Mouse (Mus musculus): Measurements from ENCODE around the gene Nubp1.

The Nubp1 gene

GRCm38 (mm10) chr16:10417723-10418259 lies 6.0 kb downstream of the Nubp1 start:
- DNase-seq = no peak

GRCm38 (mm10) chr16:10420447-10421054 lies 8.8 kb downstream of the Nubp1 start:
- DNase-seq = no peak

- no peak for DNase-seq
Observed at GRCm38 (mm10) chr16:10431911-10432310, 20.2 kb downstream of the Nubp1 start.

DNA sequence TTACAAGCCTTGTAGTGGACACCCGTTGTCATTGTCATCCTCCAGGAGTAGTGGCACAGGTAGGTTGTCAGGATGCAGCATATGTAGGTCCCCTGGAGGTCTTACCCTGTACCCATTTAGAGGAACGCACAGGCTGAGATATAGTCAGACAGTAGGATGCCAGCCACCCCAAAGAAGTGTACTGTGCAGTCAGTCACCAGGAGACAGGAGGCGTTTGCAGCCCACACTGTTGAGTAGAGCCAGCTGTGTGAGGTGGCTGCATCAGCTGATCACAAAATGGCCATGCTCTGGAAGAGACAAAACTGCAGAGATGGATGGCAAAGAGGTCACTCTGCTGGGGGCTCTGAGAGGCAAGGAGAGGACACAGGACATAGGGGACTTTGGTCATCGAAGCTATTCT lies 20.6 kb downstream of the Nubp1 start:
- DNase-seq = no peak

GRCm38 (mm10) chr16:10433344-10433743 lies 21.6 kb downstream of the Nubp1 start:
- DNase-seq = no peak

- DNase-seq = peak; percentile 45
Observed at GRCm38 (mm10) chr16:10436166-10436565, 24.4 kb downstream of the Nubp1 start.

DNA sequence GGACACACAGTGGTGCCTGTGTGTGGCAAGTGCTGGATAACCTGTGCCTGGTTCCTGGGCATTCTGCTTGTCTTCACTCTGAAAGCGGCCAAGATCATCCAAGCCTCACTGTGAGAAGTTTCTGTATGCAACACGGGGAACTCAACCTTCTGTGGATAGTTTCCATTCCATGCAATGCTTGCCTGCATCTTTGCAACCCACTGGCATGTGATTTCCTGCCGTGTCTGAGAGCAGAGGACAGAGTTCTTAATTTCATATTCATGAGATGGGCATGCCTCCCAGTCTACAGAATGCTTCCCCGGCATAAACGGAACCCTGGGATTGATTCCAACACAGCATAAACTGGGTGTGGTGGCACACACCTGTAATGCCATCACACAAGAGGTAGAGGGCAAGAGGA lies 26.3 kb downstream of the Nubp1 start:
- DNase-seq = peak; percentile 21

GRCm38 (mm10) chr16:10441328-10441727 lies 29.6 kb downstream of the Nubp1 start:
- DNase-seq = no peak

DNA sequence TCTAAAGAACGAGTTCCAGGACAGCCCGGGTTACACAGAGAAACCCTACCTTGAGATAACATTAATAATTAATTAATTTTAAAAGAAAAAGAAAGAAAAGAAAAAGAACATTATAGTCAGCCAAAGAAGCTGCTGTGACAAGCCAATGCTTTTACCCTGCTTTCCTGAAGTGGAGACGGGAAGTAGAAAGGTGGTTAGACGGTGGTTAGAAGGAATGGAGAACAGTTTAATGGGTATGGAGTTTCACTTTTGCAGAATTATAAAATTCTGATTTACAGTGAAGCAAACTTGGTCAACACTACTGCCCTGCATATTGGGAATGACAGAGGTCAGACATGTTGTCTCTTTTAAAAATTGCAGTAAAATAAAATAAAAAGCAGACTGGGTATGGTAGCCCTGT lies 30.0 kb downstream of the Nubp1 start:
- no peak for DNase-seq

GRCm38 (mm10) chr16:10443723-10444122 lies 32.0 kb downstream of the Nubp1 start:
- DNase-seq = no peak

GRCm38 (mm10) chr16:10446573-10447263 lies 35.0 kb downstream of the Nubp1 start:
- DNase-seq = no peak

DNA sequence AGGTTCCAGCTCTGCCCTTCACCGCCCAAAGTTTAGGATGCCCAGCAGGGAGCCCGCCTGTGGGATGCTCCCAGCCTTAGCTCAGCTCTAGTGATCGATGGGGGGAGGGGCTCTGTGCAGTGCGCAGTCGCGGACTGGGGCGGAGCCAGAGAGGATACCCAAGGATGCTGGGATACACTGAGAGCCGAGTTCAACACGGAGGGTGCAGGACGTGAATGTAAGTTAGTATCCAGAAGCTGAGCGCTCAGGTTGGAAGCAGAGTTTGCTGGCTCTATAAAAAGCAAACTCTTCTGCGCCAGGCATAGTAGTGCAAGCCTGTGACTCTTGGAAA lies 35.5 kb downstream of the Nubp1 start, which contains the start of gene Tvp23a:
TSS of gene Tvp23a (minus strand) at position 99 of the 331 bp plus-strand sequence.
- no peak for DNase-seq

DNA sequence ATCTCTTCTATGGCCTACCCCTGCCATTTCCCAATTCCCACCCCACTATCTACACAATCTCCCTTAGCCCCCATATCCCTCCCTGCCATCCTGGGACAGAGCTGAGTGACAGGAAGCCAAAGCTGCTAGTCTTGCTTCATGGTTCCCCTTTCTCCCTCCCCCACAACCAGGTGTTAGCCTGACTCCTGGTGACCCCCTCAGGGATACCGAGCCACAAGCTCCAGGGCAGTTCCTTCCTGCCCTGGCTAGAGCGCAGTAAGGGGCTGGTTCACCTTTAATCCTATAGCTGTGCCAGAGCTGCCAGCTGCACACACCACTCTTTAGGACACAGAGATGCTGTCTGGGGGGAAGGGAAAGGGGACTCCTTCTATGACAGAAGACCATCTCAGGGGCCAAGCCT lies 36.0 kb downstream of the Nubp1 start:
- no peak for DNase-seq

GRCm38 (mm10) chr16:10448931-10449330 lies 37.2 kb downstream of the Nubp1 start:
- DNase-seq = peak; percentile 44

DNA sequence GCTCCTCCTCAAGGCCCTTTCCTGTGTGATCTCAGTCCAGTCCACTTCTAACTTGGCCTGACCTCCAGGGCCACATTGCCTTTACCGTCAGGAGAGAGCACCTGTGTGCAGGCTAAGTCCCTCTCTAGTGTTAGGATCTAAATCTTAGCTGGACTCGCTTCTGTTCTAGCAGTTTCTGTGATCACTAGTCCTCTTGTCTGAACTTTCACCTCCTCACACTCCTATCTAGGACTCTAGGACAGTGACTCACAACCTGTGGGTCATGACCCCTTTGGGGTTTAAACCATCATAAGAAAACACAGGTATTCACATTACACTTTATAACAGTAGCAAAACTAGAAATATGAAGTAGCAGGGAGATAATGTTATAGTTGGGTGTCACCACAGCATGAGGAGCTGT lies 40.2 kb downstream of the Nubp1 start:
- no peak for DNase-seq

DNA sequence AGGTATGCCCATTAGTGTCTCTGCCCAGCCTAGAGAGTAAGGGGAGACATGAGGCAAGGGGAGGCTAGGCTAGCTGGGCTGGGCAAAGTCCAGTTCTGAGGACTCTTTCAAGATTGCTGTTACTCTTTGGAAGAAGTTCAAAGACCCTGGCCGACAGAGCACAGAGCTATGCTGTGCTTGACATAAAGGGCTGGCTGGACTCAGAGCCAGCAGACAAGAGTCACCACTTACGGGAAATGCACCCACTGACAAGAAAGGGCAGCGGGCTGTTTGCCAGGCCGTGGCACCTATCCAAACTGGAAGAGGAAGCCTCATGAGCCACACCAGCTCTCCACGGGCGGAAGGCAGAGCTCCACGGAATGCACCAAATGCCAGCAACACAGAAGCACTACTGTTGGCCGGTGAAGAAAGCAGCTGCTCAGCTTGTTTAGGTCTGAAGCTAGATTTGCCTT lies 40.7 kb downstream of the Nubp1 start:
- peak; percentile 90 for DNase-seq

- DNase-seq = no peak
Observed at GRCm38 (mm10) chr16:10453872-10454582, 42.3 kb downstream of the Nubp1 start.

GRCm38 (mm10) chr16:10454583-10454974 lies 42.8 kb downstream of the Nubp1 start:
- no peak for DNase-seq

DNA sequence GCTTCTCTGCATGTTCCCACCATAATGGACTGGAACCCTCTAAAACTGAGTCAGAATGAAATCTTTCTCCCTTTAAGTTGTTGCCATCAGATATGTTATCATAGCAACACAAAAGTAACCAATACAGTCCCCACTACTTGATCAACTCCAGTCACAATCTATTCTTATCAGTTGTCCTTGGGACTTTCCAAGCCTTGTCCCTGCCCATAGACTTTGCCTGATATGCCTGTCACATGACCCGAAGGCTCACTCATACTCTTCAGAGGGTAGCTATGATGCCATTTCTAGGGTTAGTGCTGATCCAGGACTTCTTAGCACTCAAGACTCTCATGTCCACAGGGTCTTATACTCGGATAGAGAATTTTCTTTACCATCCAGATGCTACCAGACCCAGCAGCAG lies 48.4 kb downstream of the Nubp1 start:
- no peak for DNase-seq

DNA sequence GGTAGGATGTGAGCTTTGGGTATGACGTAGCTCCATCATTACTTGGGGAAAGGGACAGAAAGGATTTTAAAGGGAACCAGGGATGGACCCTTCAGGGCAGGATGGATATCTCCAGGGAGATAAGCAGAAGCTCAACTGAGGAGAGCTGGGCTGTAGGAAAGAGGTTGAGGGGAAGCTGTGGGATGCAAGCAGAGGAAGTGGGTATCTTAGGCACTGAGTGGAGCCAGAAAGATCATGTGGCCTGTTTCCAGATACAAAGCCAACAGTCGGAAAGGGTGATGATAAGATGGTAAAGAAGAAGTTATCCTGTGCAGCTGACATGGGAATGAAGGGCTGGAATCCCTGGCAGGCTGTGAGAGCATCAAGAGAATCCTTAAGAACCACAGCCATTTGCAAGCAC lies 49.4 kb downstream of the Nubp1 start:
- DNase-seq = no peak

DNA sequence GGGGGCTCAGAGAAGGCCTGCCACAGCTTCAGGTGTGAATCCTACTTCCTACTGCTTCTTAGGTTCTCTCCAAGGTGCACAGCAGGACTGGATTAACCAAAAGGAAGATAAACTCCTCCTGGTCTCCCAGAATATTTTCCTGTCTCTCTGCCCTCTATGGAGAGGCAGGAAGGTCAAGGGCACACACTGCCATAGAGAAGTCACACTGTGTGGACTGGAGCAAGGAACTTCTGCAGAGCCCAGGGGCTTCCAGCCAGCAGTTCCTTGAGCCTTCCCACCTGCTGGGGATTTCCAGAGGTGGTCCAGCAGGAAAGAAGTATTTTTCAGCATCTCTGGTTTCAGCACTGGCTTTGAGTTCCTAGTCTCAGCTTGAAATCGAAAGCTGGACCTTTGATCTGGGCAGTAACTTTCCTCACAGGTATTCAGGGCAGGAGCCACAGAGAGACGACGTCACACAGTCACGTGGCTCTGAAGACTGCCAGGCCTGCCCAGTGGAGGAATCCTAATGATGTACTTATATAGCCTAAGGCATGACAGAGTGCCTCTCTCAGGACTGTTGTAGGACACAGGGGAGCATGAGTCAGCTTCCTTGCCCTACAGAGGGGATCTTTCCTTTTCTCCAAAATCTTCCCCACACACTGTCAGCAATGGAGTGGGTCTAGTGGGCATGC lies 53.4 kb downstream of the Nubp1 start:
- DNase-seq = peak; percentile 49

GRCm38 (mm10) chr16:10467391-10468107 lies 55.8 kb downstream of the Nubp1 start:
- no peak for DNase-seq

DNA sequence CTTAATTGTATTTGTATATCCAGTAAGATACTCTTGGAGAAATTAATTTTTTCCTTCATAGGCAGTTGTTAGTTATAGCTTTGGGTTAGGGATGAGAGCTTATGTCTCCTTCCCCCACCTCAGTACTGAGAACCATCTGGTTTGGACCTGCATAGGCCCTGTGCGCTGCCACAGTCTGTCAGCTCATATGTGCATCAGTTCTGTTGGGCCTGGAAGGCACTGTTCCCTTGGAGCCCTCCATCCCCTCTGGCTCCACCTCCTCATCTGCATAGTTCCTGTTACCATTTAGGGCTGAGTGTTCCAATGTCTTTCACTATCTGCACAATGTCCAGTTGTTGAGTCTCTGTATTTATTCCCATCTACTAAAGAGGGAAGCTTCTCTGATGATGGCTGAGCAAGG lies 56.5 kb downstream of the Nubp1 start:
- no peak for DNase-seq
